Mouse (Mus musculus) left cerebral cortex, adult 8-10 months (tissue): Measurements from ENCODE around the gene Slc44a2. TPM values are rescaled to one million over a fixed set of nuclear protein-coding genes. Genes with fewer than 3 reads are reported as not detected.
"Not testable (repeated sequence)": the region's sequence is repeated elsewhere in the genome, so short reads cannot be mapped to it uniquely, and the experiment has no call there.

ENCODE experiments used
- DNase-seq, 2 experiments: peaks; one replicate each; pipeline ENCODE4 v3.0.0; 2022; ENCODE audit warnings: low spot score in 2 of 2
- total RNA-seq, 4 experiments: library from RNA; stranded (reverse); gene quantifications; 2 replicates each; pipeline ENCODE4 v1.2.4; 2022

Gene Slc44a2
- total RNA-seq = 10 to 100 TPM; 48.0 to 68.9 (median 52.3) TPM

GRCm38 (mm10) chr9:21320619-21321512, at the start of gene Slc44a2:
TSS of gene Slc44a2 (plus strand) at chr9:21320698.
- peak; percentile 49 to 61 for DNase-seq

GRCm38 (mm10) chr9:21272391-21272790, 48.1 kb upstream of the Slc44a2 start:
- DNase-seq = no peak

GRCm38 (mm10) chr9:21273094-21273493, 47.4 kb upstream of the Slc44a2 start:
- DNase-seq = no peak

- no peak for DNase-seq
Observed at GRCm38 (mm10) chr9:21273520-21274228, 46.8 kb upstream of the Slc44a2 start.

GRCm38 (mm10) chr9:21274336-21274735, 46.2 kb upstream of the Slc44a2 start:
- DNase-seq = no peak

- DNase-seq = no peak
Observed at GRCm38 (mm10) chr9:21275013-21275710, 45.3 kb upstream of the Slc44a2 start.

DNA sequence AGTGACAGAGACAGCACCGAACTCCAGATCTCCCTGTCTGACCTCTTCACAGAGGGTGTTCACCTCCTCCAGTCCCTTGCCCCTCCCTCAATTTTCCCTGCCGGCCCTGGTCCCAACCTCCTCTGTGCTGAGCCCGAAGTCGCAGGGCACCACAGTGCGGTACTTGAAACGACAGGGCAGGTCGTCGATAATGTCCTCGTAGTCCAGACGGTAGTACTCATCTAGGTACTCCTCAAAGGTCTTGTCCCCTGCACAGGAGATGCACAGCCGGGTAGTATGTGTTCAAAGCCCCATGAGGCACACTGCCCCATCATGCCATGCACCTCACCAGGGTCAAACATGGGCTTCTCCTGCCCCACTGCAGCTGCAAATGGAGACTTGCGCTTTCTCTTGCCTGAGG, 44.8 kb upstream of the Slc44a2 start:
- DNase-seq = no peak

DNA sequence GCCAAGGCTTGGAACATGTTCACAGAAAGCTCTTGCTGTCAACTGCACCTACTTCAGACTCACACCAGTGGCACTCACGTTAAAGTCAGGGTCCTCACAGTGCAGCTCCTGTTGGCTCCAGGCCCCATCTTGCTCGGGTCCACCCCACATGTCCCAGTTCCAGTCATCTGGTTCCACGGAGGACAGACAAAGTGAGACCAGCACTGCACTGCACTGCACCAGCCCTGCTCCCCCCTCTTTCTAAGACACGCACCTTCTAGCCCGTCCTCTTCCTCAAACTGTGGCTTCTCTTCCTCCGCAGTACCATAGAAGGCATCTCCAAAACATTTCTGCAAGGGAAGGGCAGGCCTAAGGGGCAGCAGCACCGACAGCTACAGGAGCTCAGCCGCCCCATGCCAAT, 44.2 kb upstream of the Slc44a2 start:
- DNase-seq = no peak

- DNase-seq = no peak
Observed at GRCm38 (mm10) chr9:21277776-21278175, 42.7 kb upstream of the Slc44a2 start.

DNA sequence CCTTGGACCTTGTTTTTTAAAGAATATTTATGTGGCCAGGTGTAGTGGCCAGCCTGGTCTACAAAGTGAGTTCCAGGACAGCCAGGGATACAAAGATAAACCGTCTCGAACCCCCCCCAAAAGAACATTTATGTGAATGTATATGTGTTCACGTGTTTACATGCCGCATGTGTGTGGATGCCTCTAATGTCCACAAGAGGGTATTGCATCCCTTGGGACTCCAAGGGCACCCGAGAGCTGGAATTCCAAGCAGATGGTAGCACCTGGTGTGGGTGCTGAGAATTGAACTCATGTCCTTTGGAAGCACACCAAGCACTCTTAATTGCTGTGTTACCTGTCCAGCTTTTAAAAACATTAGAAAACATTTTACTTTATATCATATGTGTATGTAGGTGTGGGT, 36.9 kb upstream of the Slc44a2 start:
- DNase-seq = no peak

- DNase-seq = no peak
Observed at GRCm38 (mm10) chr9:21283994-21284393, 36.5 kb upstream of the Slc44a2 start.

- no peak for DNase-seq
Observed at GRCm38 (mm10) chr9:21286753-21287152, 33.7 kb upstream of the Slc44a2 start.

DNA sequence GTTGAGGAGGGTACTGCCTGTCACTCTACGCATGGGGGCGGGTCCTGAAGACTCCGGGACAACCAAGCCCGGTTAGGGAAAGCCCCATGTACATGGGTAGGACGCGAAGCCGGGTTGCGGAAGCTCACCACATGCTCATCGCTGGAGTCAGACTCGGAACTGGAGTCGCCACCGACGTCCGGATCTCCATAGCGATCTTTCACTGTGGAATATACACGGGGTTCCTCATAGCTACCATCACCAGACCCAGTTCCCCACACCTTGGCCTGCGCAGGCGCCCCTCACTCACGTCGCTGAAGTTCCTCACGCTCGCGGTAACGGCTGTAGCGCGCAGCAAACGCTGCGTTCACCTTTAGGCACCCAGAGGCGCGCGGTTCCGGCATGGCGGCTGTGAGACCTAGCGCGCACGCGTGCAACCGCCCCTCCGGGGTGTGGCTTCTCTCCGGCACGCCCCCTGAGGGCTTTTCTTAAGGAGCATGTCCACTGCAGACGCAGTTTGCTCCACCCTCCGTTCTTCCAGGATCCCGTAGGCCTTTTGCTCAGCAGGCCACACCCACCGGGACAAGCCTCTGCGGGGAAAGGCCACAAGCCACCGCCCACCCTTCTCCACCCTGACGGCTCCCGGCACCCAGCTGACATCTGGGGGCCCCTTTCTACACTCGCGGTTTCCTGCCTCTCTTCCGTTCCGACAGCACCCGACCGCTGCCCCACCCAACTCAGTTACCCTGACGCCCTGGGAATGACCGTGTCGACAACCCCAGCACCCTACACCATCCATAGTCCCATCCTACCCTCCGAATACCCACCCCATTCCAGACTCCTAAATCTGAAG, 32.7 kb upstream of the Slc44a2 start, which contains the start of gene Kri1:
Gene Kri1, minus strand, starts transcription at position 399 of the 832 bp plus-strand sequence.
- peak; percentile 91 to 98 for DNase-seq

DNA sequence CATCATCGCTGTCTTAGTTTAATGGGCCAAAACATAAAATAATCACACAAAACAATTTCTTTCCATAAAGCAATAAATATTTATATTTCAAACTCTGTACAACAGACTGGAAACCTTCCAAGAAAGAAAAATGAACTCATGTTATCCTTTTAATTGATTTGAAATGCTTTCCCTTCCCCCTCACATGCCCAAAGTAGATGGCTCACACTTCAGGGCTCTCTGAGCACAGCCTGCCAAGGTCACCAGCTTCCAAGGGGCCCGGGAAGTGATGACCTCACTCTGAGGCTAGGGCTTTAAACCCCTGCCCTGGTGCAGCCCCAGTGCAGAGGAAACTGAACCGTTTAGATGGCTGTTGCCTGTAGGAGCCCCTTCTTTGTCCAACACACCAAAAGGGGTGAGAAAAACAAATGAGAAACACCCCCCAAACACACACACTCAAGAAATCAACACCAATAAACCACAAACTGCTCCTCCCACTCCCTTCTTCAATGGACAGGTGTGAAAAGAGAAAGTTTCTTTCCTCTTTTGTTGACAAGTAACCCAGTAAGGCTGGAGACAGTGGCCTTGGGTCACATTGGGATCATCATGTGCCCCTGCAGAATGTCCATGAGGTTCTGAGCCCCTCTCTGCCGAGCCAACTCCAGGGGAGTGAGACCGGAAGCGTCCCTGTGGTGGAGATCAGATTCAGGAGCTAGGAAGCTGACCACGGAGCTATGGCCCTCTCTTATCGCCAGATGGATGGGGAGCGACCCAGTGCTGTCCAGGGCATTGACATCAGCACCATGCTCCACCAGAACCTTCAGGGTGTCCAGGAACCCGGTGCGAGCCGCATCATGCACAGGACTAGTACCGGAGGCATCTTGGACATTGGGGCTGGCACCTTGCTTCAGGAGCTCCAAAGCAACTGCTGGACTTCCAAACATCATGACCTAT, 31.8 kb upstream of the Slc44a2 start:
- DNase-seq = no peak

DNA sequence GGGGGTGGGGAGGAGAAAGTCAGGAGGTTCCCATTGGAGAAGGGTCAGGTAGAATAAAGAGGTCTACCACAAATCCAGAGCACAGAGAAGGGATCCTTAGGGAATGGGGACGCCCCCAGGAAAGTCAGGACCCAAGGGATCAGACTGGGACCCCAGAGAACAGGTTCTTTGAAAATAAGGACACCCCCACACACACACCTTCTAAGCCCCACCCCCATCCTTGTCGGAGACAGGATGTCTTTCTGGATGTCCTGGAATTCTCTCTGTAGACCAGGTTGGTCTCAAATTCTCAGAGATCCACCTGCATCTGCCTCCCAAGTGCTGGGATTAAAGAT, 31.2 kb upstream of the Slc44a2 start:
- DNase-seq = no peak

DNA sequence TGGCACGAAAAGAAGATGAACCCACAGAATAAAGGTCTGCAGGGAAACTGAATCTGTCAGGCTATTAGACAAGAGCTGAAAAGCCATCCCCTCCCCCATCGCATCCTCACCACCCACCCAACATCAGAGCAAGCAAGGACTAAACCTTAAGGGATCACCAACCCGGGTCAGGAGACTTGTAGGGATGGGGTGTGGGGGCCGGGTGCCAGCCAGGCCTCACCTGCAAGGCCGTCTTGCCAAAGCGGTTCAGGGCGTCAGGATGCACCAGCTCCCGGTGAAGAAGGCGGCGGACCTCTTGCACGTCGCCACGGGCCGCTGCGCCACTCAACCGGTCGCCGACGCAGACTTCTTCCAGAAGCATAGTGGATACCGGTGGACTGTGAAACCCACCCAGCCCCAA, 29.9 kb upstream of the Slc44a2 start:
- peak; percentile 58 to 65 for DNase-seq

GRCm38 (mm10) chr9:21291022-21291787, 29.3 kb upstream of the Slc44a2 start, which contains the start of gene Cdkn2d:
TSS of gene Cdkn2d (minus strand) at chr9:21291407.
- peak; percentile 99 to 100 for DNase-seq

GRCm38 (mm10) chr9:21291868-21292267, 28.6 kb upstream of the Slc44a2 start:
- not testable (repeated sequence) for DNase-seq

DNA sequence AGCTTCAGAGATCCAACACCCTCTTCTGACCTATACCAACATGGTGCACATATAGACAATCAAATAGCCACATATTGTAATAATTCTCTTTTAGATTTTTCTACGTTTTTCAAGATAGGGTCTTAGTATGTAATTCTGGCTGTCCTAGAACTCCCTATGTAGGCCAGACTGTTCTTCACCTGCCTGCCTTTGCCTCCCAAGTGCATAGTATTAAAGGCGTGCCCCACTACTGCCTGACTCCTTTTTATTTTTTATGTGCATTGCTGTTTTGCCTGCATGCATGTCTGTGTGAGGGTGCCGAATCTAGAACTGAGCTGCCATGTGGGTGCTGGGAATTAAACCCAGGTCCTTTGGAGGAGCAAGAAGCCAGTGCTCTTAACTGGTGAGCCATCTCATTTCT, 28.2 kb upstream of the Slc44a2 start:
- no peak for DNase-seq
